Mouse (Mus musculus) spleen, postnatal 10 days (tissue): ENCODE data around the gene Tmx1.

Experiments used
- DNase-seq, 2 experiments: peaks; one replicate each; pipeline ENCODE4 v3.0.0; 2021 to 2022; ENCODE audit warnings: low spot score in 2 of 2

Tmx1 gene

GRCm38 (mm10) chr12:70486716-70487480 lies 34.0 kb downstream of the Tmx1 start:
- DNase-seq: no peak

DNA sequence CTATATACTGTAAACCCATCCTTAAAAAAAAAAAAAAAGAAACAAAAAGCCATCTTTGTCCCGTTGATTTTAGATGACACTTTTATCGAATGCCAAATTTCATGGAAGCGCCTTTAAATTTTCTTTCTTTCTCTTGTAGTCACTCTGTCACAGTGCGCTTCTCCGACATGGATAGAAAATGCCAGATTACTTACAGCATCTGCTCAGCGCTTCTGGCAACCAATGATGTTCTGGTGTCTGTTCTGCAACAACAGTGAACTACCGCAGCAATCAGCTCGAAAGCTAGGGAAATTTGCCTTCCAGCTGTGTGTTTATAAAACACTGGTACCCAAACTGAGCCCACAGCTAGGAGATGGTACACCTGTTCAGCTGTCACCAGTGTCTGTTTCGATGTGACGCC lies 39.5 kb downstream of the Tmx1 start:
- no peak for DNase-seq

DNA sequence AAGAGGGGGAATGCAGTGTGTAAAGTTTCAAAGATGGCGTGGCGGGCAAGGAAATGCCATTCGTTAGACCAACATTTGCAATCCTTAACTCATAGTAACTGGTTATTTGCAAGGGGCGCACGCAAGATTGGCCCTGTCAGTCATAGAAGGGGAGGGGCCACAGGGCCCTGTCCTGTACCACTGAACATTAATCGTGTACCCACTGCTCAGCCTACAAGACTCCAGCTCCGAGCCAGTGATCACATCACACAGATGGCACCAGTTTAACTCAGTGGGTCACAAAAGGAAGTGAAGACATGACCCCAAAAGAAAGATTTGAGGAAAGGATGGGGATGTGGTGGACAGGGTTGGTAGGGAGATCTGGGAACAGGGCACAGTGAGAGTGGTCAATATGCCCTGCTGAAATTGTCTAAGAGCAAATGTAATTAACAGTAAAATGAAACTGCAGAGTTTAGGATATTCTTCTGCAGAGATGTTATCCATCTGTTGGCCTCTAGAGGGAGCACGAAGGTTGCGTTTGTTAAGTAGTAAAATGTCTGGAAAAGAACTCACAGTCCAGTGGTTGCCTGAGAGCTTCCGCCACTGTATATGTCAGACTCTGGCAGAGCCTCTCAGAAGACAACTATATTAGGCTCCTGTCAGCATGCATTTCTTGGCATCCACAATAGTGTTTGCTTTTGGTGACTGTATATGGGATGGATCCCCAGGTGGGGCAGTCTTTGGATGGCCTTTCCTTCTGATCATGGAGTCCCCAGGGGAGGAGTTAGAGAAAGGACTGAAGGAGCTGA lies 41.8 kb downstream of the Tmx1 start:
- peak in 1 of 2 experiments; percentile 51 for DNase-seq

- DNase-seq: no peak
Observed at GRCm38 (mm10) chr12:70495282-70495922, 42.5 kb downstream of the Tmx1 start.

- no peak for DNase-seq
Observed at GRCm38 (mm10) chr12:70498091-70498490, 45.2 kb downstream of the Tmx1 start.

GRCm38 (mm10) chr12:70505971-70506370 lies 53.1 kb downstream of the Tmx1 start:
- DNase-seq: no peak

- DNase-seq: no peak
Observed at GRCm38 (mm10) chr12:70512023-70512422, 59.1 kb downstream of the Tmx1 start.

- no peak for DNase-seq
Observed at GRCm38 (mm10) chr12:70512431-70512830, 59.5 kb downstream of the Tmx1 start.
